Mouse (Mus musculus): ENCODE measurements around the gene Qrich2.
A peak's percentile ranks its signal among the peaks of the same experiment; 100 is the strongest.
"Not testable (repeated sequence)": the region's sequence is repeated elsewhere in the genome, so short reads cannot be mapped to it uniquely, and the experiment has no call there.

Qrich2 gene

DNA sequence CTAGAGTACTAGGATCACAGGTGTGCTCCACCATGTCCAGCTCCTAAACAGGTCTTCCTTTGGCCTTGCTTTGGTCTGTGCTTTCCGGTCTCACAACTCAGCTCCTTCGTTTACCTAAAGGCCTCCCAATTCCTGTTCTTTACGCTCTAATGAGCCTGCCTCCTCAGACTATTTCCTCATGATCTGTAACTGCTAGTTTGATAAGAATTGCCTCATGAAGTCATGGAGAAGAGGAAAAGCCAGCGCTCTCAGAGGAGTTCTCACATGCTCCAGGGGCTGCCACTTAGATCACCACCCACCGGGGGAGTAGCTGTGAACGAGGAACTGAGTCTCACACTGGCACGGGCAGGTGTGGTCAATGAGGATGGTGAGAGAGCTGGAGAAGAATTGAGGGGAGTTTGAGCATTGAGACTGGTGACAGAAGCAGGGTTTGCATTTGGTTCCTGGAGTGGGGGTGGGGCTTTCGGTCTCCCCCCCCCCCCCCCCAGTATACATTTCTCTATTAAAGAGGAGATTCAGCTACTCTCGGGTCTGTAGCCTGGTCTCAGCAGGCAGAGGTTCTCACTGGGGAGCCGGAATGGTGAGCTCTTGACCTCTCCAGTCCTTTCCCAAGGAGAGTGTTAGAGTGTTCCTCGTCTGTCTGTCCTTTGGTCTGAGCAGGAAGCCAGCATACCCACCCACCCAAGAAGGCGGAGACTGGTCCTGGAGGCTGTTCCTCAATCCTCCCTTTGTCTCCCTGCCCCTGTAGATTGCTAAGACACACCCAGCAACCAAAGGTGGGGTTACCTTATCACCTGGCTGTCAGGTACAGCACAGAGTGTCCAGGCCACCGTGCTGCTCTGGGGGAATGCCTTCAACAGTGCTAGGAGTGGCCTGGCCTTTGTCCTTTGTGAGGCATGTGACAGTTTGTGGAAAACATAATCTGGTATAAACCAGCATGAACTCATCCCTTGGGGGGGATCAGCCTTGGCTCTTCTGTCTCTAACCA, 36.9 kb downstream of the Qrich2 start:
- DNase-seq: no peak

DNA sequence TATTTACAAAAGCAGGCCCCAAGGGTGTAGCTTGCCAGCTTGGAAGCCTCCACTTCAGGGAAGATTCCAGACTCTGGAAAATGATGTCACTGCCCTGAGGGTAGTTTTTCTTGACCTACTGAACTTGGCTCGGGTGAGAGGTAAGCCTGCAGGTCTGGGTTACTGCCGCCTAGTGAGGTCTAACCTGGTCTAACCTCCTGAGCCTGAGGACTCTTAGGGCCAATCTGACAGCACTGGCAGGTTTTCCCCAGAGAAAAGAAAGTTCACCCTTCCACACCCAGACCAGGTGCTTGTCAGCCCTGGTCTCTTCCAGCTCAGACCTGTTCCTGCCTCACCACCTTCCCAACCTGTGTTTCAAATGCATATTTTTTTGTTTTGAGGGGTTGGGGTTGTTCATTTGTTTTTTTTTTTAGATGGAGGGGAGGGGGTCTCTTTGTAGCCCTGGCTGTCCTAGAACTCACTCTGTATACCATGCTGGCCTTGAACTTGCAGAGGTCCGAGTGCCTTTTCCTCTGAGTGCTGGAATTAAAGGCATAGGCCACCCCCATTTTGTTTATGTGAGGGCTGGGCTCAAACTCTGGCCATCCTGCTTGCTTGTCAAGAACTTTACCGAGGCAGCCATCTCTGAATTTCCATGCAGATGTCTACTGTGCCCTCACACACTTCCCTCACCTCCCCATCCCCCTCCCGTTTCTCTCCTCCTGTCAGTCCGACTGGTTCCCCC, 39.0 kb downstream of the Qrich2 start:
- no peak for DNase-seq

DNA sequence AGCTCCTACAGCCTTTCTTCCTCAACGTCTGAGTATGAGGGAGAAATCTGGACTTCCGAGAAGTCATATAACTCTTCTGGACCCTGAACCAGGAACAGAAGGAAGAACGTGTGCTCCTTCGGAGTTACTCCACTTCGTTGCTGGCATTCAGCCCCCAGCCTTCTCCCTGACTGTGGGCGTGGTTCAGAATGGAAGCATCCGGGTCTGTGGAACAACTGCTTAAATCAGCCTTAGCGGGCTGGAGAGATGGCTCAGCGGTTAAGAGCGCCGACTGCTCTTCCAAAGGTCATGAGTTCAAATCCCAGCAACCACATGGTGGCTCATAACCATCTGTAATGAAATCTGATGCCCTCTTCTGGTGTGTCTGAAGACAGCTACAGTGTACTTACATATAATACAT, 39.7 kb downstream of the Qrich2 start:
- not testable (repeated sequence) for DNase-seq

DNA sequence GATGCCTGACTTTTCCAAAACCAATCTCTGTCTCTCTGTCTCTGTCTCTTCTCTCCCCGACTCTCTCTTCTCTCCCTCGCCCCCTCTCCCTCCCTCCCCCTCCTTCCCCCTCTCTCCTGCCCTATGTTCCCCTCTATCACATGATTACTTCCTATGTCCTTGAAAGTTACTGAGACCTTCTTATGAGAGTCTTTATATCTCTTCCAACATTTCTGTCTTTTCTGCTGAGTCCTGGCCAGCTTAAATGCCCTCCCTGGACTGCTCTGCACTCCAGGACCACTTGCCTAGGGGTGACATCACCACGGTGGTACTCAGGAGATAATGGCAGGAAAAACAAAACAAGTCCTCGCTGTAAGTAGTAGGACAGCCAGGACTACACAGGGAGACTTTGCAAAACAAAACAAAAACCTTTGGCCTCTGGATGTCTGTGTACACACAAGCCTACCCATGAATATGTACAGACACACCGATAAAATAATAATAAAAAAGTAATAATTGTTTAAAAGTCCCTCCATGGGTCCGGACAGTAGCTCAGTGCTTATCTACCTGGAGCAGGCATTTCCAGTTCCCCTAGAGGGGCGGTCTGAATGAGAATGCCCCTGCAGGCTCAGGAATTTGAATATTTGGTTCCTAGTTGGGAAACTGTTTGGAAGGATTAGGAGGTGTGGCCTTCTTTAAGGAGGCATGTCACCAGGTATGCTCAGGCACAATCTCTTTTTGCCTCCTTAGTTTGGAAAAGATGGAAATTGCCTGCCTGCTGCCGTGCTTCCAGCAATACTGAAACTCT, 41.2 kb downstream of the Qrich2 start:
- DNase-seq: no peak

DNA sequence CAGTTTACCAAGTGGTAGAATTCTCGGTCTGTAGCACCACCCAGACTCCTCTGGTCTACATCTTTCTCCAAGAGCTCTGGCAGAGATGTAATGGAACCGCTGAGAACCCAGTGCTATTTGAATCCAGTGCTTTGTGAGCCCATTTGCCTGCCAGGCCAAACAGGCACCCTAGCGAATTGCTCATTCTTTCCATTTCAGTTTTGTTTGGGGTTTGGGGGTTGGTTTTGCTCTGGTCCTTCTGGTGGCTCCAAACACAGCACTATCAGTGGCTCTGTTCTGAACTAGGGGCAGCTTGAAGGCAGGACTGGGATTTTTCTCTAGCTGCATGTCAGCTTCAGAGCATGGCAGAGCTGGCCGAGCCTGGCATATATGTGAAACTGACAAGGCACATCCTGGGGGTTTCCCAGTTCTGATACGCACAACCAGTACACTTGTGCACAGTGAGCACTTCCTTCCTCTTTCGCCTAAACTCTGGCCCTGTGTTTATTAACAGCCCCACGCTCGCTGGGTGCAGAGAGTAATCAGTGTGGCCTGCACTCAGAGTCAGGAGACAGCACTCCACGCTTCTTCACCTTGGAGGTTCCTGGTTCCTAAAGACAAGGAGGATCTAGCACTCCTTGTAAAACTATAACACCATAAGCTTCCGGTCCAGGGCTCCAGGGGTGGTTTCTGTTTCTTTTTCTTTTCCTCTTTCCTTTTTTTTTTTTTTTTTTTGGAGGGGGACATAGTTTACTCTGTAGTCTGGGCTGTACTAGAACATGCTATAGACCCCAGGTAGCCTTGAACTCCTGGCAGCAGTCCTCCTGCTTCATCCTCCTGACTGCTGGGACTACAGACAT, 42.0 kb downstream of the Qrich2 start:
- peak; percentile 7 for DNase-seq

DNA sequence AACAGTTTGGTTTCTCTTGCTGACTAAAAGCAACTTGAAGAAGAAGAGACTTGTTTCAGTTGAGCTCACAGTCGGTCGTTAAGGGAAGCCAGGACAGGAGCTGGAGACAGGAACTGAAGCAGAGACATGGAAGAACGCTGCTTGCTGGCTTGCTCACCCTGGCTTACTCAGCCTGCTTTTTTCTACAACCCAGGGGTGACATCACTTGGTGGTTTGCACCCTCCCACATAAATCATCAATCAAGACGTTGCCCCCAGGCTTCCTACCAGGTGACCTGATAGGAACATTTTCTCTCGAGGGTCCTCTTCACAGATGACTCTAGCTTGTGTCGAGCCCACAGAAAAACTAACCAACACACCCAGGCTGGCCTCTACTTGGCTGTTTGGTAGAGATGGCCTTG, 42.8 kb downstream of the Qrich2 start:
- no peak for DNase-seq

DNA sequence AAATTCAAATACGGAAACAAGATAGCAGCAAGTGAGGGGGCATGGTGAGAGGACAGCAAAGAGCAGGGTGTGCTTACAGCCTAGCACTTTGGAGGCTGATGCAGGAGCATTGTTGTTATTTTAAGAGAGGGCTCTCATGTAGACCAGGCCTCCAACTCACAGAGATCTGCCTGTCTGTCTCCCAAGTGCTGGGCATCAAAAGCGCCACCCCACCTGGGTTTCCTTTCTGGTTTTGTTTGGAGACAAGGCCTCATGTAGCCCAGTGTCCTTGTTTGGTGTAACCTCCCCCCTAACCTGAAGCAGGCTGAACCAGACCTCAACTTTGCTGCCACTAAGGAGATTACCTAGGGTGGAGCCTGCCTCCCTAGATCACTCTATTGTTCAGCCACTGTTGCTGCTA, 43.5 kb downstream of the Qrich2 start:
- no peak for DNase-seq

DNA sequence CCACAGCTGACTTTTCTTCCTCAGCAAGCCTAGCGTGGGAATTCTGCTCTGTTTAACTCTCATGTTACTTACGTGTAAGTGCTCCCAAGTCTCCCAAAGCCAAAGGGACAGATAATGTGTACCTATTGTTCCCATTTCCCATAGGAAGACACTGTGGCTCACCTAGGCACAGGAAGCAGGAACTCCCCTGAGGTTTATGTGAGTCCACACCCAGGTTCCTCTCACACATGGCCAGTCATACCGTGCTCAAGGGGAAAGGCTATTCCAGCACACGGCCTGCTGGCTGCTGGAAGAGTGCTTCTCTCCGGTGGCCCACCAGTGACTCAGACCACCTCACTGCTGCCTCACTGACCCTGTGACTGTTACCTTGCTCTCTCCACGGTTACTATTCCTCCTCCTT, 44.9 kb downstream of the Qrich2 start:
- DNase-seq: no peak

DNA sequence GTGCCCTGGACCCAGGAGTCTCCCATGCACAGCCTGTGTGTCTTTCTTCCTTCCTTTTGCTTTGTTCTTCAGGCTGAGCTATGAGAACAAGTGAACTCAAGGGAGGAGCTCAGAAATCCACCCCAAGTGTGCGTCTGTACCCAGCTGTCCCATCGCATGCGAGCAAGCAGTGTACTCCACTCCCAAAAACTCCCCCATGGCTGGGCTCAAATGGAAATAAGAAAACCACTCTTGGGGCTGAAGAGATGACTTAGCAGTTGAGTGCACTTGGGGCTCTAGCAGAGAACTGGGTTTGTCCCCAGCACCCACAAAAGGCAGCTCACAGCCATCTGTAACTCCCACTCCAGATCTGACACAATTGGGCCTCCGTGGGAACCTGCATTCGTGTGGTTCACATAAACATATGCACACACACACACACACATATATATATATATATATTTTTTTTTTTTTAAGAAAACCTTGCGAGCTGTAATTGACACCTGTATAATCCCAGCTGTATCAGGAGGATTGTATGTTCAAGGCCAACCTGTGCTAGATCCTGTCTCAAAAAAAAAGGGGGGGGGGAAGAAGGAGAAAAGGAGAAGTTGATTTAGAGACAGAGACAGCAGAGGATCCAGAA, 47.1 kb downstream of the Qrich2 start:
- no peak for DNase-seq

DNA sequence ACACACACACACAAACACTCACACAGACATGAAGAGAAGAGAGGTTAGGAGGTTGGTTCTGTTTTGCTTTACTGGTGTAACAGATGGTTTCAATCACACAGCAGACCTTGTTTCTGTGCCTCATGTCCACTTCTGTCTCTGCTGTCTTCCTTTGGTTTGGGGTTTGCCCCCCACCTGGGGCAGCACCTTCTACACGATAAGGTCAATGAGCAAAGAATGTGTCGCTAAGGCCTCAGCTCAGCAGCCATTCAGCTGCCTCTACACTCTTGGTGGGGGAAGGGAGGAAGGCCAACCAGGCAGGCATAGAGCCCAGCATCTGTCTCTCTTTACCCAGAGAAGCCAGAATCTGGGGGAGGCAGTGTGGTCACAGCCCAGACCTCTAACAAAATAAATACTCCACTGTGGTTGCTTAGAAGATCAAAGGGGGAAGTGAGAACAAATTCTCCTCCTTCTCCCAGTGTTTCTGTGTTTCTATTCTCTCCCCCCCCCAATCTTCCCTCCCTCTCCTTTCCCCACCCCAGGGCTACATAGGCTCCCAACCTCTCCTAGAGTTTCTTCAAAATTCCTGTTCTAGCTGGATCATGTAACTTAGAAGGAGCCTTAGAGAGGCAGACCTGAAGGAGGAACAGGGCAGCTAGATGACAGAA, 47.7 kb downstream of the Qrich2 start:
- DNase-seq: no peak

DNA sequence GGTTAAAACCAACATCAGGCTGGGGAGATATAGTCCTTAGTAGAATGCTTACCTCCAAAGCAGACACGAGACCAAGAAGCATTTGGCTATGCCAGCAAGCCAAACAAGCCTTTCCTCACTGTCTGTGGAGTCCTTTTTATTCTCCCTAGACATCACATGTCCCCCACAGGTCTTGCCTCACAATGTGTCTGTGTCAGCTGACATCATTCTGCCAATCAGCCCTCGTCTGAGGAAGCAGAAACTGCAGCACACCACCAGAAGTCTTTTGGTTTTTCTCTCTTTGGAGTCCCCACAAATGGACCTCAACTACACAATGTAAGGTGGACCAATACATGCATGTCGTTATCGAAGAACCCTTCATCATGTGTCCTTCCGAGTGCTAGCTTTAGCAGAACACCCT, 49.0 kb downstream of the Qrich2 start:
- no peak for DNase-seq

DNA sequence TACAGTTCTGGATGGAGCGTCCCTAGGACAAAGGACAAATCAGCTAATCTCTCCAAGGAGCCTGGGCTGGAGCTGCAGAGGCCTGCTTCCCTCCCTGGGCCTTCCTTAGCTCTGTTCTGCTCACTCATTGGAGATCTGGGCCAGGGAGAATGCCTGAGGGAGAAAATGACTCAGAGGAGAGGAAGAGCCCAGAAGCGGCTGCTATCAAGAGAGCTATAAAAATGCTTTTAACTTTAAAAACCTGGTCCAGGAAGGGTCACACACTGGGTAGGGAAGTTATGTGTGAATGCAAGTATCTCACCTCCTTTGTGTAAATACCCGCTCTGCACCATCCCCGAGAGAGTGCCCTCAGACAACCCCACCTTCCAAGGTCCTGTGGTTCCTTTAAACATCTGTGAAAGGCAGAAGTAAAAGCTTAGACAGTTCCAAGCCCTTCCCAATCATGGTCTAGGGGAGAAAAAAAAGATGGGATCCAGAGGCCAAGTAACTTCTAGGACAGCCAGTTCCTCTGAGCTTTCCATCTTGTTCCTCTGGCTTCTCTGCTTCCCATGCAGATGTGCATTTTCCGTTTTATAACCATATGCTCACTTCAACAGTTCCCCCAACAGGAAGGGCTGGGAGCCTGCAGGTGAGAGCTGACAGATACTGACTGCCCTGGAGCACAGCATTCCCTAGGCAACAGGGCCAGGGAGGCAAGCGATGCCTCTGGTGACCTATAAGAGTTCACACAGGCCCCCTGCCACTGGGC, 49.7 kb downstream of the Qrich2 start:
- no peak for DNase-seq

DNA sequence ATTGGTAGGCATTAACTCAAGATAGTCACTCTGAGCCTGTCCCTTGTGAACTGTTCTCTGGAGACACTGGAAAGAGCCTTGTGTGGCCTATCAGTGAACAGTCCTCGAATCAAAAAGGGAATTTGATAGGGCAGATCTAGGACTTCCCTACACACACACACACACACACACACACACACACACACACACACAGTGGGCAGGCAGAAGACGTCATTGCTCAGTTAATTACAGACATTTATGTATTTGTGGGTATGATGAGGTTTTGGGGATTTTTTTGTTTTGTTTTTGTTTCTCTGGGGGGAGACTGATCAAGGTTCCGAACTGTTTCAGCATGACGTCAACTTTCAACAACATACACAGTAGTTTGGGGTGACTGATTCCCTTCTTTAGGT, 52.4 kb downstream of the Qrich2 start:
- DNase-seq: no peak

DNA sequence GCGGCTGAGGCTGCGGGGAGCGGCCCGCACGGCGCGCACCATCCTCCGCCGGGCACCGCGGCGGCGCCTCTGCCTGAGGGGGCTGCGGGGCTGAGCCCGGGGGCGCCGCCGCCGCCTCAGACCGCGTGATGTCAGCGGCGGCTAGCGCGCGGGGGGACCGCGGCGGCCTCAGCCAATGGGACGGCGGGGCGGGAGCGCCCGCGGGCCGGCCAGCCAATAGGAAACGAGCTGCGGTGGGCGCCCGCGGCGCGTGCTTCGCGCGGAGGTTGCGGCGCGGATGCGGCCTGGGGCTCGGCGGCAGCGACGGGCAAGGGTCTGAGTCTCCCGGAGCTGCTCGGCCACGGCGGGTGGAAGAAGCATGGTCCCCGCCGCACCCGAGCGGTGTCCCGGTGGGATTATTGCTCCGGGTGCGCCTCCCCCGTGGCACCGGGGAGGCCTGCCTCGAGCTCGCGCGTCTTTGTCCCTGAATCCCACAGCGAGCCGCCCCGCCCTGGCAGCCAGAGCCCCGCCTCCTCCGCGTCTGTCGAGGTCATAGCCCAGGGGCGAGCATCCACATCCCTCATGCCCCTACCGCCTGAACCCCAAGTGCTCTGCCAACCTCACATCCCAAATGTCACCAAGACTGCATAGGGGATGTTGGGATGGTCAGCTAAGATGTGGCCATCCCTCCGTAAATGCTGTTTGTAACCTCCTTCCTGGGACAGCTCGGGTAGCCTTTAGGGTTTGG, 53.0 kb downstream of the Qrich2 start, which contains the start of gene Rnf157:
Gene Rnf157 (minus strand): TSS at position 129 of the 727 bp plus-strand sequence.
- peak; percentile 91 for DNase-seq

DNA sequence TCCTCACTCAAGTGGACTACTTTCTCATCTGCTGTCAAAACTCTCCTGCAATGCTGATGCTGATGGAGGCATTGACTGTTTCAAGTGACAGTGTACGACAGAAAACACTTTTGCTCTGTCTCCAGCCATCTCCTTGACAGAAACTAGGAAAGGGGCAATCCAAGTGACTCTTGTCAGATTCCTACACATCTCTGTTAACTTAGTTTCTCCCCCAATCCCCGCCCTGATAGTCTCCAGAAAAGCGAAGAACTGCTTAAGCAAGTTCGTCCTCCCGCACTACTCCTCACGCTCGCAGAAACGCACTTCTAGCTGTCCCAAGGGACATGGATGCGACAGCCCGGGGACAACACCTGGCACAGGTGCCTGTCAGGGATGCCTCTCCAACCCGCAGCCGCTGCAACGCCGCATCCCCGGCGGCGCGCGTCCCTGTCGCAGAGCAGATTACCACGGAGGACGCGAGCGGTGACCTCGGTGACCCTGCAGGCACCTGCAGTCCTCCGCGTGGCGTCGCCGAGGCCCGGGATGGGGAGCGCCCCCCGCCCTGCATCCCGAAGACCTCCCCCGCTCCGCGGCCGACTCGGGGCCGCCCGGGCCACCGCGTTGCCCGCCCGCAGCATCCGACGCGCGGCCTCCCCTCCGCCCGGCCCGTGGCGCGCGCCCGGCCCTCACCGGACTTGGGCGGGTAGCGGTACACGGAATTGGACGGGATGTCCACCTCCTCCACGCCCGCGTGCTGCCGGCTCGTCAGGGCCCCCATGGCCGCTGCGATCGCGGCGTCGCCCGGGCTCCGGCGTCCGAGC, 53.8 kb downstream of the Qrich2 start:
- peak; percentile 44 for DNase-seq

DNA sequence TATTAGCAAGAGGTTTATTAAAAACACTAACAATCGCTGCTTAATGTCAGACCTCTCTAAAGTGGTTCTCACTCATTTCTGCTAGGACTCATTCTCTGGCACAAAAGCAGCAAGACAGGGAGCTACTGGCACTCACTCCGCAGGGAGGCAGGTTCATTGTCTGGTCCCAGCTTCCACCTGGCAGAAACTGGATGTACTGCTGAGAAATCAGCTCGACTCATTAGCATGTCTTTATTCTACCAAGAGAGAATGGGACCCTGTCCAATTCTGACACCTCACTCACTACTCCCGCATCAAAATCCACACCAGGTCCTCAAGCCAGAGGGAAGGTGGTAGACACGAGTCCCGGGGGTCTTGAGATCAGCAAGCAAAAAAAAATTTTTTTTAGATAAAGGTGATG, 54.5 kb downstream of the Qrich2 start:
- DNase-seq: no peak

DNA sequence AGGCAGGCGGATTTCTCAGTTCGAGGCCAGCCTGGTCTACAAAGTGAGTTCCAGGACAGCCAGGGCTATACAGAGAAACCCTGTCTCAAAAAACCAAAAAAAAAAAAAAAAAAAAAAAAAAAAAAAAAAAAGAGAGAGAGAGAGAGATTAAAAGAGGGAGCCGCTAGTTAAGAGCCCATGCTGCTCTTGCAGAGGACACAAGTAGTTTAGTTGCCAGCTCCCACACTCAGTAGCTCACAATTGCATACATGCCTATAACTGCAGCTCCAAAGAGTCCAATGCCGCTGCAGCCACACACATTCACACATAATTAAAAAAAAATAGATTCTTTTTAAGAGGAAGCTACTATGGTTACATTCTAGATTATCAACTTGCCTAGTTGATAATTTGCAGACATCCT, 55.6 kb downstream of the Qrich2 start:
- DNase-seq: not testable (repeated sequence)

DNA sequence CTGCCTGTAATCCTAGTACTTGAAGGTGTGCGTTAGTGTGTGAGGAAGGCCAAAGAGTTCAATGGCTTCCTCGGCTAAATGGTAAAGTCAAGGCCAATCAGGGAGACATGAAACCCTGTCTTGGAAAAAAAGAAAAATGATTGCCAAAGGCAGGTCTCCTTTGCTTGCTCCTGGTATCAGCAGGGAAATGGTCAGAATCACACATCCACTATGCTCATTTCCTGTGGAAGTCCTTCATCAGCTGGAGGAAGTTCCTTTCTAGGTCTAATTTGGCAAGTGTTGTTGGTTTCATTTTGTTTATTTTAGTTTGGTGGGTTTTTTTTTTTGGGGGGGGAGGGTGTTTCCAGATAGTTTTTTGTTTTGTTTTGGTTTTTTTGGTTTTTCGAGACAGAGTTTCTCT, 57.0 kb downstream of the Qrich2 start:
- DNase-seq: no peak

DNA sequence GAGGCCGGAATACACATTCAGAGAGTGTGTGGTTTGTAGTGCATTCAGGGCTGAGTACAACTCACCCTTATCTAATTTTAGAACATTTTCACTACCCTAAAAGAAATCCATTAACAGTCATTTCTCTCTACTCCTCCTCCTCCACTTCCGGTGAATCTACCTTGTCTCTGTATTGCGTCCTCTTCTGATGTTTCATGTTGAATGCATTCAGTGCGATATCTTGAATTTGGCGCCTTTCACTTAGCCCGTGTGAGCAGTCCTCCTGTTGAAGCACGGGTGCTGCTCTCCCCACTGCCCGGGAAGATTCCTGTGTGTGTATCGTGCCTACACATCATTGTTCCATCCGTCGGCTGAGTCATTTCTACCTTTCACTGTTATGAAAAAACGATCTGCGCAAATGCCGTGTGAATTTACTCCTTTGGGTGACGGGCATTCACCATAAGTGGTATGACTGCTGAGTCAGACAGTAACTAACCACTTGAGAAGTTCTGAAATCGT, 59.8 kb downstream of the Qrich2 start:
- no peak for DNase-seq
